Mouse (Mus musculus) right cerebral cortex, adult 18-20 months (tissue): ENCODE results near the gene Gm17606.

Experiments used
- DNase-seq: peaks from one replicate; pipeline ENCODE4 v3.0.0; 2022; ENCODE audit warnings: mixed read lengths

Gene Gm17606

DNA sequence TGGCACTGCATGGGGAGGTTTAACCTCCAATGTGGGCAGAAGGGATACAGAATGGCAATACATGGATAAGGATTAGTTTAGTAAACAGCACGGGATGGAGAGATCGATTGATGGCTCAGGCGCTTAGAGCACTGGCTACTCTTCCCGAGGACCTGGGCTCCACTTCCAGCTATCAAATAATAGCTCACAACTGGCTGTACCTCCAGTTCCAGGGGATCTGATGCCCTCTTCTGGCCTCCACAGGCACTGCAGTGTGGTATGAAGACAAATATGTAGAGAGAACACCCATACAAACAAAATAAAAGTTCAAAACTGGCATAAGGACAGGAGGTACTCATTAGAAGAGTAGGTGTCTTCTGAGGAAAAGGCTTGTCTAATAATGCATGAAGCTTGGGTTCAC, 28.6 kb downstream of the Gm17606 start:
- DNase-seq, result peak; percentile 52

- no peak for DNase-seq
Measured at GRCm38 (mm10) chr14:54674317-54674716, 33.6 kb downstream of the Gm17606 start.

GRCm38 (mm10) chr14:54676290-54676689, 35.5 kb downstream of the Gm17606 start:
- DNase-seq, result no peak

GRCm38 (mm10) chr14:54678657-54679304, 38.0 kb downstream of the Gm17606 start:
- no peak for DNase-seq

DNA sequence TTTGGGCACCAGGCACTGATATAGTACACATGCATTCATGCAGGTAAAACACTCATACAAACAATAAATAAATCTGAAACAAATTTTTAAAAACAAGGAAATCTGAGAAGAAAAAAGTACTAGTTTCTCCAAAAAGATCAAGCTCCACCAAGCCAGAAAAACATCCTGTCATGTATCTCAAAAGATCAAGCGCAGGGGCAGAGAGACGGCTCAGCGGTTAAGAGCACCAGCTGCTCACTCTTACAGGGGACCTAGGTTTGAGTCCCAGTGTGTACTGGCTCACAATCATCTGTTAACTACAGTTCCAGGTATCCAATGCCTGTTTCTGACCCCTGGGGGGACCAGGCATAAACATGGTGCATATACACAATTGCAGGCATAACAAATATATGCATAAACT, 41.6 kb downstream of the Gm17606 start:
- no peak for DNase-seq

DNA sequence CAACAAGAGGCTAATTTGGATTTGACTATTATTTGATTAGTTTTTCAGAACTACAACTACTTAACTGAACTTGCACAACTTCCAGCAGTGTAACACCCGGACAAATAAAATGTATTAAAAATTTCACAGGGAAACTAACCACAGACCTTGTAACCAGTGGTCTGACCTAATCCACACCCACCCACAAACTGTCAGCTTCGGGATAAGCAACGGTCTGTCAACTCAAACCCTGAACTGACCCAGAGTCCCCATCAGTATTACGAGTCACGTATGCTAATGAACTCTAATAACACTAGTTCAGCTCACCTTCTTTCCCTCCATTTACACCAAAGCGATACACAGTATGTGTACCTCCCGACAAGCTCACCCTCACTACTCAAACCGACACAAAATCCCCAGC, 44.7 kb downstream of the Gm17606 start:
- no peak for DNase-seq

- DNase-seq, result peak; percentile 82
Measured at GRCm38 (mm10) chr14:54686063-54686521, 45.3 kb downstream of the Gm17606 start, which contains the start of gene 1700123O20Rik. 1700123O20Rik (plus strand) TSS chr14:54686216.

- peak; percentile 100 for DNase-seq
Measured at GRCm38 (mm10) chr14:54686522-54687143, 45.9 kb downstream of the Gm17606 start, which contains the start of gene Acin1. Acin1 (minus strand) TSS chr14:54686931.

- no peak for DNase-seq
Measured at GRCm38 (mm10) chr14:54687251-54687650, 46.5 kb downstream of the Gm17606 start.

DNA sequence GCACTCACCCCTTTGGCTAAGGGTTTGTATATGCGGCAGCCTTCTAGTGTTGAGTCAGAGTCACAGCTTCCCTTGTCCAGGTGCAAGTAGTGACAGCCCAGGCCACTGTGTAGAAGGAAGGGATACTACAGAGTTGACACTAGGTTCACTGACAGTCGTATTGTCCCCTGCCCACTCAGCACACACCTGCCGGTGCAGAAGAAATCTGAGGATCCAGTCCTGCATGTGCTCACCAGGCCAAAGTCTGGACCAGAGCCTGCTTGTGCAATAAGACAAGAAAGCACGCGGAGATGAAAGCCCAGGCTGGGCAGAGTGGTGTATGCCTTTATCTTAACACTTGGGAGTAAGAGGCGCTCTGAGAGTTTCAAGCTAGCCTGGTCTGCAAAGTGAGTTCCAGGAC, 54.3 kb downstream of the Gm17606 start:
- DNase-seq, result no peak

GRCm38 (mm10) chr14:54696752-54697151, 56.0 kb downstream of the Gm17606 start:
- no peak for DNase-seq
